Mouse (Mus musculus): Measurements from ENCODE around the gene Vapa.
A peak's percentile ranks its signal among the peaks of the same experiment; 100 is the strongest.
"Not testable (repeated sequence)": the region's sequence is repeated elsewhere in the genome, so short reads cannot be mapped to it uniquely, and the experiment has no call there.

Vapa gene

GRCm38 (mm10) chr17:65613463-65614412 lies at the start of gene Vapa:
Gene Vapa, minus strand, starts transcription at chr17:65613555.
- DNase-seq = peak; percentile 99

DNA sequence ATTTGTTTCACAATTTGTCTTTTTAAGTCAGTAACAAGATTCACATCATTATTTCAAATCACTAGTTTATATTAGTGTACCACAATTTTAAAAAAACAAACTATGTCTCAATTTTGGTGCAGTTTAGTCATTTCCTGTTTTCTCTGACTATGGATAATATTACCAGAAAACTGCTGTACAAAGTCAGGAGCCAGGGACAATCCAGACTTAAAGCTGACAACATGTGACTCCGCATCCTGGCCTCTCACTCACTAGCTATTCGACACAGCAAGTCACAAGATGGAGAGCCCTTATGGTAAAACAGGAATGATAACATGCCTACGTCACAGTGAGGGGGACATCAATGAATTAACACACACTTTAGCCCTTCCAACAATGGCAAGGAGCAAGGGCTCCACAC lies 49.3 kb upstream of the Vapa start:
- no peak for DNase-seq

DNA sequence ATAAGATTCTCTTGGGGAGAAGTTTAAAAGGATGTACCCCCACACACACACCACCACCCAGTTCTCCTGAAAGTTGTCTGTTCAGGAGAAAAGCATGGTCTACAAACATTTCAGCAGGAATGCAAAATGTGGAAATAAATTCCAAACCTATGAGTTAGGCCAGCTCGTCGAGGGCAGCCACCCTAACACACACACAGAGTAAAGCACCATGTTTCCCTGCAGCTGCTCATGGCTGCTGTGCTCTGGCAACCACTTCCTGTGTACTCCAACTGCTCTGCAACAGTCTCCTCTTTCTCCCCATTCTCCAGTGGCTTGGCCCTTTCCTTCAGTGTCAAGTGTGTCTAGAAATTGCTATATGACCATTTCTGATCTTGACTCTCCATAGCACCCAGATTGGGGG lies 45.1 kb upstream of the Vapa start:
- DNase-seq = no peak

- DNase-seq = no peak
Measured at GRCm38 (mm10) chr17:65657958-65658357, 44.6 kb upstream of the Vapa start.

DNA sequence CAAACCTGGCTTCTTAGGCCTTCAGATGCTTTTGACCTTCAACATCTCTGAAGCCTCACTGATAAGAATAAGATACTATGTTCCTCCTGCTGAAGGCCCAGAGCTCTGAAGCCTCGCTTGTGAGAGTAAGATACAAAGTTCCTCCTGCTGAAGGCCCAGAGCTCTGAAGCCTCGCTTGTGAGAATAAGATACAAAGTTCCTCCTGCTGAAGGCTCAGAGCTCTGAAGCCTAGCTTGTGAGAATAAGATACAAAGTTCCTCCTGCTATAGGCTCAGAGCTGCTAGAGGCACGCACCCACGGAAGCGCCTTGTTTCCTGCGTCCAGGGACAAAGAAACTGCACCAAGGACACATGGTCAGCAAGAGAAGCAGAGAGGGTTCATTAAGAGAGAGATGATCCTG lies 43.4 kb upstream of the Vapa start:
- no peak for DNase-seq

DNA sequence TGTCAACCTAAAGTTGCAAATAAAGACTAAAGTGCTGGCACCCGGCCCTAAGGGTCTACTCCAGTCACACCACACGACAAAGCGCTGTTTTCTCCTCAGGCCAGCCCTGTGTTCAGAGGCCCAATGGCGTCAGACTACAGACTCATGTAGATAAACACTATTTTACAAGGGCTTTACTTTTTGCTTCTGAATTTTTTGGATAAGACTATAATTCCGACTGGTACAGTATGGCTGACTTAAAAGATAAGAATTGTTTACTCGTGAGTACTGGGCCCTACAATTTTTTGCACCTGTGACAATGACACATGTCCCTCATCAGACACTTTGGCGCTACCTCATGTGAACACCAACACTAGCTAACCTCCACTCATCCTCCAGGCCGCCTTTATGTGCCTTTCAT lies 42.7 kb upstream of the Vapa start:
- DNase-seq = no peak

DNA sequence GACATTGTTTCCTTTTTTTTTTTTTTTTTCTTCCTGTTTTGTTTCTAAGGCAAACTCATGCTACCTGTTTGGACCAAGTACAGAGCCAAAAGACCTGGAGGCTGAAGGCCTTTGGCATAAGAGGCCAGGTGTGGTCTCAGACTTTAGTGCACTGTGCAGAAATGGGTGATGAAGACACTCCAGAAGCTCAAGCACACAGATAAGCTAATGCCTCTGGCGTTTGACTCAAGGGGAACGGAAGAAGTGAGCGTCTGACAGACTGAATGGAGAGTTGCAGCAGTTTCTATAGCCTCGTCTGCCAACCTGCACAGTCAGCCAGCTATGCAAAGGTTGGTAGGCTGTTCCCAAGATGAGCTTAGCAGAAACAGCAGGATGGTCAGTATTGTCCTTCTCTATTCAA lies 42.3 kb upstream of the Vapa start:
- DNase-seq = no peak

GRCm38 (mm10) chr17:65650598-65650997 lies 37.2 kb upstream of the Vapa start:
- DNase-seq = no peak

DNA sequence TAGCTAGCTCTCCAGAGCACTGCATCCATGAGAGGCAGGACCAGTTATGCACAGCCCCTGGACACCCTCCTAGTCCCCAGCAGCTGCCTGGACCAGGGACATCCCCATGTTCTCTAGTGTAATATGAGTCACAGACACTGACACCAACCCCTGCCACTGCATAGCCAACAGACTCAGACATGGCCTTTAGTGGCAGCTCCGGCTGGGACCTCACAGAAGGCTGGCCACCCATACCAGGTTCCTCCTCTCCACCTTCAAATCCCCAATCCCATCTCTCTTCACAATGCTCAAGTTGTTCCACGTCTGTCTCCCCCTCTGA lies 35.8 kb upstream of the Vapa start:
- no peak for DNase-seq

DNA sequence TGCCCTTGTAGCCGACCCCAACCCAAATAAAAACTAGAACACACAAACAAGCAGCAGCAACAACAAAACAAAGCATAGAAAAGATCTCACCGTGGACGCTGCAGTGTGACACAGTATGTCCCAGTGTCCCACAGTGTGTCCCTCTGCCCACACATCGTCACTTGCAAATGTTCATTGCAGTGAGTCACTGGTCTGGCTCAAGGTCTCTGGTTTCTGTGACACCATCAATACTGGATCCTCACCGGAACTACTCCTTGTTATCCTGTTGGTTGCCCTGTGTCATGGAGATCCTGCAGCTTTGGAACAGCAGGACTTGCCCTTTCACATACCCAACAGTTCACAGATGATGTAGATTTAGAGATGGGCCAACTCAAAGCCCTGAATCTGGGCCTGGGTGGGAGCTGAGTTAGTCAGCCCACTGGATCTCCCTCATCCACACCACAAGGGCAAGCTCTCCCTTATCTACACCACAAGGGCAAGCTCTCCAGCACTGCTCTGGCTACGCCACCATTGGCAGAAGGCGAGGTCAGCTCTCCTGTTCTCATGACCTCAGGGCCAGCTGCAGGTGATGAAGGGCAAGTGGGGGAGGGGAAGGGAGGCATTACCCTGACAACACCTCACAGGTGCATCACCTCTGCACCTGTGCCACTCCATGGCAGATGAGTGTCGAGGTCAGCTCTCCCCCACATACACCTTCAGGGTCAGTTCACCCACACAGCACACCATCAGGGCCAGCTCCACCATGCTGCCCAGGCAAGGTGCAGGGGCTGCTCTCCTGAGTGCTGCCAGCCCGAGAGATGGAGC lies 35.2 kb upstream of the Vapa start:
- no peak for DNase-seq

- no peak for DNase-seq
Measured at GRCm38 (mm10) chr17:65647961-65648360, 34.6 kb upstream of the Vapa start.

DNA sequence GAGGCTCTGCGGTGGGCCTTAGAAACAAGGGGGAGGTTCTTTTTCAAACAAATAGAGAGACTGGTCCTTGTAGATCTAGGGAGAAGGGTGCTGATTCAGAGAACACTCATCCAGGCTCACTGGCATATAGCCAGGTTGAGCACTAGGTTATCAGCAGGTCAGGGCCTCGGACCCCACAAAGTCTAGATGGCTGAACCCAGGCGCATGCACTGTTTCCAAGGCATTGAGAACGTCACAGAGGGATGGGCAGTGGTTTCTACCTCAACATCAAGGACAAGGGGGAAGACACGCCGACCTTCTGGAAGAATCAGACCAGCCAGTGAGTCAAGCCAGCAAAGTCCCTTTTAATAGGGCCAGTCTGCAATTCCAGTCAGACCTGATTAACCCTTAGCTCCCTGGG lies 33.9 kb upstream of the Vapa start:
- DNase-seq = no peak

GRCm38 (mm10) chr17:65643579-65643978 lies 30.2 kb upstream of the Vapa start:
- no peak for DNase-seq

DNA sequence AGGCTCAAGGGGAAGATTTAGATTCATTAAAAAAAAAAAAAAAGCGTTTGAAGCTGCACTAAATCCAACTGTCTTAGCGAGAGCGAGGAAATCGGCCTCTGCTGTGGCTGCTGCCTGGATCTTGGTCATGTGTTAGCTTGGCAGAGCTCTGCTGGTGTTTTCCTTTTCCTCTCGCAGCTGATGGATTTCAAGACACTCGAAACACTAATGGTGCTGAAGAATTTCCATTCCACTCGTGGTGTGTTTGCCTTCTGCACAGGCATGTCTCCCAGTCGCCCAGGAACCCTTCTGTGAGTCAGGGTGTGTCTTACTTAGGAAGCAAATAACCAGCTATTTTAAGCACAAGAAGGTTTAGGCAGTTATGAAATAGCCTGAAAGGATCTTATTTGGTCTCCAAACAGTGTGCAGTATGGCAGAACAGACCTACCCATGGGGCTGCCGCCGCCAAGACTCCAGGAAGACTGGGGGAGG lies 29.7 kb upstream of the Vapa start:
- peak; percentile 12 for DNase-seq

- no peak for DNase-seq
Measured at GRCm38 (mm10) chr17:65642578-65642991, 29.2 kb upstream of the Vapa start.

DNA sequence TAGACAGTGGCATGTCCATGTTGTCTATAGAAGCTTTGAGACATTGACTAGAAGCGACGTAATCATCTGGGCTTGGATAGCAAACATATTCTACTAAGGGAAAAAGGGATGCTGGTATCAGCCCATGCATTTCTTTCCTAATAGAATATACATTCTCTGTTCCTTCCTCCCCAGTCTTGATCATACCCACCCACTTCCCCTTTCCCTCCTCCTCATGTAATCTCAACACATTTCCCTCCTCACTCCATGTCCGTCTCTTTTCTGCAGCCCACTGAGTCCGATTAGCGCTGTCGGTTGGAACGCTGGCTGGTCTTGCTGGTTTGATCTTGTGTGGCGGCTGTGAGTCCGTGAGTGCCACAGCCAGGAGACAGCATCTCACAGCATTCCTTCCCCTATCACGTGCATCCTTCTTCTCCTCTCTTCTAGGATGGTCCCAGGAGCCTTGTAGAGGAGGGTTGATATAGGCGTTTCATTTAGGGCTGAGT lies 28.4 kb upstream of the Vapa start, which contains the start of gene Txndc2:
Gene Txndc2, minus strand, starts transcription at position 435 of the 485 bp plus-strand sequence.
- DNase-seq = no peak

DNA sequence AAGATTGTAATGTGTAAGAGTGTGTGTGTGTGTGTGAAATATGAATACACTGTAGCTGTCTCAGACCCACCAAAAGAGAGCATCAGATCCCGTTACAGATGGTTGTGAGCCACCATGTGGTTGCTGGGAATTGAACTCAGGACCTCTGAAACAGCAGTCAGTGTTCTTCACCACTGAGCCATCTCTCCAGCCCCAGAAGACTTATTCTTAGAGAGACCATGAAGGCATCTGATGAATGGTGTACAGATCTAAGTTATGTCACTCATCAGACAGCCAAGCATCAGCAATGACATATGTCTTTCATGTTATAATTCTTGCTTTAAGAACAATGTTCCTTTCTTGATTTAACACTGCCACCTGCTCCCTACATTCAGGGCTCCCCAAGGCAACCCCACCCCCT lies 25.8 kb upstream of the Vapa start:
- no peak for DNase-seq

DNA sequence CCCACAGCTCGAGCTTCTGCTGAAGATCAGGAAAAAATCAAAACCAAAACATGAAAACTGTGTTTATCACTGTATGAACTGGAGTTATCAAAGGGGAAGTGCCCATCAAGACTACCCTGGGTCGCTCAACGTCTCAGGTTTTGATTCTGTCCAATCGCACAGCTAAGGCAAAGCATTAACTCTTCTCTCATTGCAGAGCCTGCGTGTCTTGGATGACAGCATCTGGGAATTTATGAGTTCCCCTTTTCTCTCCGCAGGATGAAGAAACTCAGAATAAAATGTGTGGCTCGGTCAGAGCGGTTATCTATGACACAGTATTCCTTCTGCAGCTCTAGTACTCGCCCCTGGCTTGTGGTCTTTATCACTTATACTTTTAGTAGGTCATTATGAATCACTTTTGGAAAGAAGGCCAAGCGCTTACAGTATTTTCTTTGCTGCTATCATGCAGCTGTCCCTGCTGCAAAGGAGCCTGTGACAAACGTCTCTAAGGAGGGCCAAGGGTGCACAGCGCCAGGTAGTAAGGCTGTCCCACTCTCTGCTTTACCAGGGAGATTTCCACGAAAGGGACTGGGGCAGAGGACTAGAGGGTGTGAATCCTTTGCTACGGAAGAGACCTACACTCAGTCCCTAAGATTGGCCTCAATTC lies 22.5 kb upstream of the Vapa start:
- no peak for DNase-seq

GRCm38 (mm10) chr17:65629943-65630342 lies 16.6 kb upstream of the Vapa start:
- no peak for DNase-seq

DNA sequence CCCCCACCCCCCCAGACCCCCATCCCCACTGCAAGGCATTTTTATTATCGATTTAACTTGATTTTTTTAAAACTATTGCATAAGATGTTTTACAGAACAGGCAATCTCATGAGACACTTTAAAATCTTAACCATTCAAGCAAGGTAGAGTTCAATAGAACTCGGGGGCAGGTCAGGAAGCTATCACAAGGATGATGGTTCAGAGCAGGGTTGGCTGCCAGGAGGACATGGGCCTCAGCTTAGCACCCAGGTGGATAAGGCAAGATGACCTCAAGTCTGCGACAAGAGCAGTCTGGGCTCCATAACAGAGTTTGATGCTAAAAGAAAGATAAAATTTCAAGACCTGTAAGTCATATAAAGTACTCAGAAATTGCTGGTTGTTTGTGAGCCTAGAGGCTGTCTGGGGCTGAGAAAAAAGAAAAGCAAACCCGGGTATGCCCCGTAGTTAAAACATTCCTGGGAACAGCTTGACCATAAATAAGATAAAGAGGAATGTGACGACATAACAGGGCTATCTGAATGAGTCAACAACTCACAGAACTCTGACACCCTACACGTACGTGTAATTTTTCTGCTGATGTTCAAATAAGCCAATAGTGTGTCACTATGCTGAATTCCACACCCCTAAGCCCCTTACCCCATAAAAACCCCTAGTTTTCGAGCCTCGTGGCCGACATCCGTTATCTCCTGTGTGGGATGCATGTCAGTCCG lies 15.6 kb upstream of the Vapa start:
- DNase-seq = not testable (repeated sequence)

DNA sequence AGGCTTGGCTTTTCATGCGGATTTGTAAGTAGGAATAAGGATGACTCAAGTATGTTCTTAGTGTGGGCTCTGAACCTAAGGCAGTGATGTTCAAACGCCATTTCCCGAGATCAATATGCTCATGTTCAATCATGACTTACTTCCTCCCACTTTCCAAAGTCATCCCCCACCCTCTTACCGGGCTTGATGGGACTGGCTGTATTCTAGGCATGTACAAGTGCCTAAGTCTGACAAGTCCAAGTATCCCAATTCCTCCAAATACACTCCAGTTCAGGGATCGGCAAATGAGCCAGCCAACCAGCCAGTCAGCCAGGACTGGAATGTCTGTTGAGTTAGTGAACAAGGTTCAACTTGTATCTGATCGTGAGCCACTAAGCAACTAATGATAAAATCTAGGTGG lies 12.9 kb upstream of the Vapa start:
- DNase-seq = no peak

GRCm38 (mm10) chr17:65625563-65625962 lies 12.2 kb upstream of the Vapa start:
- no peak for DNase-seq

DNA sequence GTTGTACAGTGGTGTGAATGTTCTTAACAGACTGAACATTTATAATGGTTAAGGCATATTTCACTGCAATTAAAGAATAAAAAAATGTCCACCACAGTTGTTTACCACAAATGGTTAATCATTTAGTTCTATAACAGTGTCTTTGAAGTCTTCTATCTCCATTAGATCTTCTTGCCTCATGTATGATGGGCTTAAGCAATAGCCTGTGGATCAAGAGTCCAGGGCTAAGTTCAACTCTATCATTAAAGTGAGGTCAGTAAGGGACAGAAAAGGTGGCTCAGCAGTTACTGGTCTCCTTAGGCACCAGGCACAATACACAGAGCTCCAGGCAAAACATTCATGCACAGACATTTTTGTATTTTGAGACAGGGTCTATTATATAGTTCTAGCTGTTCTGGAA lies 9.8 kb upstream of the Vapa start:
- no peak for DNase-seq

Measured in cerebellum, adult 8-10 months (tissue).